Mouse (Mus musculus) liver, postnatal 0 days (tissue): ENCODE data around the gene Syde2. TPM values are rescaled to one million over a fixed set of nuclear protein-coding genes. Genes with fewer than 3 reads are reported as not detected.

Experiments used
- ATAC-seq: fragments of 200-750 bp; cut with Nextera tagmentation; 2 replicates; pipeline ENCODE4 v1.8.0; 2017; ENCODE audit warnings: mild to moderate bottlenecking, moderate library complexity
- DNase-seq: peaks from one replicate; pipeline ENCODE4 v3.0.0-alpha.2; 2016
- H3K27ac ChIP-seq: fragments of 300-500 bp; sonication (generic); 2 replicates; pipeline ENCODE4 v1.5.1; 2014; ENCODE audit warnings: antibody characterized with exemption, moderate library complexity, mild to moderate bottlenecking, low read depth
- H3K27me3 ChIP-seq: fragments of 300-500 bp; sonication (generic); 2 replicates; pipeline ENCODE4 v1.6.1; 2014; ENCODE audit warnings: low read length, control low read depth, mixed read lengths; ENCODE audit not compliant: insufficient read depth
- H3K36me3 ChIP-seq: fragments of 300-500 bp; sonication (generic); replicated peaks from 2 replicates; pipeline ENCODE4 v1.6.1; 2014; ENCODE audit warnings: mild to moderate bottlenecking, control low read depth, low read length, moderate library complexity, mixed read lengths; ENCODE audit not compliant: insufficient read depth
- H3K4me1 ChIP-seq: fragments of 300-500 bp; sonication (generic); 2 replicates; pipeline ENCODE4 v1.6.1; 2014; ENCODE audit warnings: antibody characterized with exemption, mild to moderate bottlenecking, control low read depth; ENCODE audit not compliant: insufficient read depth
- H3K4me2 ChIP-seq: fragments of 300-500 bp; sonication (generic); 2 replicates; pipeline ENCODE4 v1.6.1; 2014; ENCODE audit warnings: low read depth, mild to moderate bottlenecking, low read length, moderate library complexity, mixed read lengths
- H3K4me3 ChIP-seq: fragments of 300-500 bp; sonication (generic); 2 replicates; pipeline ENCODE4 v1.5.1; 2014; ENCODE audit warnings: low read depth, low read length
- H3K9ac ChIP-seq: fragments of 300-500 bp; sonication (generic); replicated peaks from 2 replicates; pipeline ENCODE4 v1.6.1; 2014; ENCODE audit warnings: mild to moderate bottlenecking, moderate library complexity
- H3K9me3 ChIP-seq: fragments of 300-500 bp; sonication (generic); 2 replicates; pipeline ENCODE4 v1.6.1; 2016; ENCODE audit warnings: mild to moderate bottlenecking, control low read depth, low read length, mixed read lengths
- CTCF ChIP-seq: sonication (generic); IDR thresholded peaks from 2 replicates; pipeline ENCODE4 v1.5.1; 2016; ENCODE audit warnings: antibody characterized with exemption, low read depth
- EP300 ChIP-seq: IDR thresholded peaks from 2 replicates; pipeline ENCODE4 v1.6.1; 2016; ENCODE audit warnings: antibody characterized with exemption, low read depth, mild to moderate bottlenecking
- WGBS: fragments of 180-500 bp; shearing (Covaris S2); extraction: QIAGEN DNeasy Blood & Tissue Kit; methylation state at CpG from one replicate; pipeline ENCODE4 v1.1.7; 2014; ENCODE audit not compliant: insufficient replicate concordance; 5-methylcytosine and 5-hydroxymethylcytosine counted together
- polyA plus RNA-seq: library from polyadenylated mRNA; unstranded; fragments of >200 nt; fragmentation: Nextera tagmentation; extraction: Ambion mirVana; gene quantifications from 2 replicates; pipeline ENCODE4 v1.2.1, GENCODE M21; 2015

Syde2 gene
- polyA plus RNA-seq, 1 experiment from 2014 or later, result 0.47 TPM

- no peak for DNase-seq
- H3K9ac ChIP-seq, result no peak overlapping the region
- H3K27ac ChIP-seq, result no peak overlapping the region
- no peaks in the 10 kb centered on the region for H3K36me3 ChIP-seq
- no peak for ATAC-seq
- no peaks in the 10 kb centered on the region for H3K9me3 ChIP-seq
- H3K27me3 ChIP-seq, result no peaks in the 10 kb centered on the region
- TF ChIP-seq EP300 (peak; percentile 43; the same call in 1 of the 2 replicates), CTCF (no peak)
- 28% methylated on average over 7 of the region's 7 CpGs for WGBS
- 0 out of 2 replicates have a peak, but pooled peaks cover 8% of the 10 kb centered on the region for H3K4me1 ChIP-seq
- H3K4me2 ChIP-seq, result no peak overlapping the region
- no peak overlapping the region for H3K4me3 ChIP-seq
Measured at GRCm38 (mm10) chr3:145952945-145953344, 34.7 kb upstream of the Syde2 start.

GRCm38 (mm10) chr3:145953411-145953810 lies 34.3 kb upstream of the Syde2 start:
- Histone ChIP-seq H3K4me3 (no peak overlapping the region), H3K36me3 (no peaks in the 10 kb centered on the region), H3K9ac (no peak overlapping the region), H3K27ac (no peak overlapping the region), H3K27me3 (no peaks in the 10 kb centered on the region), H3K4me2 (no peak overlapping the region), H3K9me3 (no peaks in the 10 kb centered on the region), H3K4me1 (0 out of 2 replicates have a peak, but pooled peaks cover 8% of the 10 kb centered on the region)
- DNase-seq, result no peak
- ATAC-seq, result no peak
- no peak for TF ChIP-seq CTCF
- TF ChIP-seq EP300, result no peak
- 61% methylated on average over 2 of the region's 2 CpGs for WGBS

GRCm38 (mm10) chr3:145959824-145960223 lies 27.8 kb upstream of the Syde2 start:
- peaks cover 10% of the 10 kb centered on the region for H3K4me1 ChIP-seq
- no peak overlapping the region for H3K9ac ChIP-seq
- H3K27ac ChIP-seq, result no peak overlapping the region
- H3K27me3 ChIP-seq, result 0 out of 2 replicates have a peak, but pooled peaks cover 4% of the 10 kb centered on the region
- TF ChIP-seq EP300, result no peak
- no peak for TF ChIP-seq CTCF
- ATAC-seq (no peak), DNase-seq (no peak)
- H3K4me2 ChIP-seq, result no peak overlapping the region
- 57% methylated on average over 1 of the region's 1 CpGs for WGBS
- H3K9me3 ChIP-seq, result no peaks in the 10 kb centered on the region
- no peak overlapping the region for H3K4me3 ChIP-seq
- H3K36me3 ChIP-seq, result no peaks in the 10 kb centered on the region

GRCm38 (mm10) chr3:145962411-145962810 lies 25.3 kb upstream of the Syde2 start:
- DNase-seq, result no peak
- 53% methylated on average over 9 of the region's 9 CpGs for WGBS
- no peaks in the 10 kb centered on the region for H3K36me3 ChIP-seq
- H3K9ac ChIP-seq, result no peak overlapping the region
- H3K9me3 ChIP-seq, result no peaks in the 10 kb centered on the region
- no peak overlapping the region for H3K4me3 ChIP-seq
- TF ChIP-seq EP300, result no peak
- TF ChIP-seq CTCF, result no peak
- H3K4me1 ChIP-seq, result peaks cover 10% of the 10 kb centered on the region
- ATAC-seq, result no peak
- no peak overlapping the region for H3K27ac ChIP-seq
- no peak overlapping the region for H3K4me2 ChIP-seq
- 0 out of 2 replicates have a peak, but pooled peaks cover 4% of the 10 kb centered on the region for H3K27me3 ChIP-seq

GRCm38 (mm10) chr3:145963101-145964017 lies 24.3 kb upstream of the Syde2 start:
- peak overlapping the region; percentile 53 for H3K27ac ChIP-seq

GRCm38 (mm10) chr3:145964018-145964387 lies 23.7 kb upstream of the Syde2 start:
- peak overlapping the region; percentile 53 for H3K27ac ChIP-seq
- H3K4me1 ChIP-seq, result peaks cover 10% of the 10 kb centered on the region
- H3K9me3 ChIP-seq, result no peaks in the 10 kb centered on the region
- 9% methylated on average over 10 of the region's 10 CpGs for WGBS
- H3K27me3 ChIP-seq, result 0 out of 2 replicates have a peak, but pooled peaks cover 4% of the 10 kb centered on the region
- no peaks in the 10 kb centered on the region for H3K36me3 ChIP-seq
- peak; percentile 26; the same call in 1 of the 2 replicates for TF ChIP-seq EP300
- no peak for TF ChIP-seq CTCF
- DNase-seq (peak; percentile 58), ATAC-seq (peak; percentile 93)
- H3K4me2 ChIP-seq, result peak overlapping the region; percentile 55
- no peak overlapping the region for H3K9ac ChIP-seq
- H3K4me3 ChIP-seq, result no peak overlapping the region

More at GRCm38 (mm10) chr3:145963101-145964017, 24.3 kb upstream of the Syde2 start:
- no peaks in the 10 kb centered on the region for H3K36me3 ChIP-seq
- no peak for TF ChIP-seq EP300
- no peak for TF ChIP-seq CTCF
- 19% methylated on average over 31 of the region's 31 CpGs for WGBS
- H3K27me3 ChIP-seq, result 0 out of 2 replicates have a peak, but pooled peaks cover 4% of the 10 kb centered on the region
- no peaks in the 10 kb centered on the region for H3K9me3 ChIP-seq
- peak overlapping the region; percentile 23; the same call in 1 of the 2 replicates for H3K9ac ChIP-seq
- no peak overlapping the region for H3K4me3 ChIP-seq
- ATAC-seq (peak; percentile 55), DNase-seq (no peak)
- H3K4me1 ChIP-seq, result peaks cover 10% of the 10 kb centered on the region
- H3K4me2 ChIP-seq, result peak overlapping the region; percentile 55
